Mouse (Mus musculus) CH12.LX (cell line): Measurements from ENCODE around the gene Tnik. TPM values are rescaled to one million over a fixed set of nuclear protein-coding genes. Genes with fewer than 3 reads are reported as not detected.

Source experiments
- DNase-seq: peaks from one replicate; pipeline ENCODE4 v3.0.0-alpha.2; 2013; ENCODE audit errors: extremely low read depth
- H3K27ac ChIP-seq: 2 replicates; pipeline ENCODE4 v1.5.1; 2012; ENCODE audit warnings: low read depth, mild to moderate bottlenecking, control low read depth, moderate library complexity; ENCODE audit not compliant: insufficient read depth
- H3K27me3 ChIP-seq: replicated peaks from 2 replicates; pipeline ENCODE3; 2012; ENCODE audit warnings: inconsistent platforms
- H3K36me3 ChIP-seq, 2 experiments: replicated peaks in 1 of 2; 2 replicates each; pipeline versions ENCODE3 to v1.6.1; 2012; ENCODE audit warnings: inconsistent platforms in 1 of 2, low read length in 1 of 2, mild to moderate bottlenecking in 1 of 2, mixed read lengths in 1 of 2, moderate library complexity in 1 of 2; ENCODE audit not compliant: control insufficient read depth in 1 of 2, insufficient read depth in 1 of 2
- H3K4me1 ChIP-seq, 2 experiments: 2 replicates each; pipeline ENCODE4 v1.6.1; 2012; ENCODE audit warnings: inconsistent platforms in 1 of 2, moderate library complexity in 1 of 2; ENCODE audit not compliant: insufficient read depth in 2 of 2, control insufficient read depth in 1 of 2
- H3K4me2 ChIP-seq: 2 replicates; pipeline ENCODE4 v1.6.1; 2012; ENCODE audit warnings: low read depth, mild to moderate bottlenecking, control low read depth; ENCODE audit not compliant: poor library complexity, insufficient read depth, severe bottlenecking
- H3K4me3 ChIP-seq, 3 experiments: fragments of 150-350 bp in 1 of 3; sonication (generic) in 1 of 3; replicated peaks in 1 of 3; 2 replicates each; pipeline versions ENCODE3 to v1.5.1; 2011 to 2012; ENCODE audit warnings: low read depth in 2 of 3, low read length in 2 of 3, mild to moderate bottlenecking in 2 of 3, moderate library complexity in 2 of 3, control low read depth in 1 of 3, improper control_type of control experiment in 1 of 3, inconsistent platforms in 1 of 3, mixed read lengths in 1 of 3; ENCODE audit not compliant: poor library complexity in 1 of 3
- H3K79me2 ChIP-seq: replicated peaks from 2 replicates; pipeline ENCODE4 v1.6.1; 2012; ENCODE audit warnings: mild to moderate bottlenecking, moderate library complexity; ENCODE audit not compliant: control insufficient read depth, poor library complexity, insufficient read depth, severe bottlenecking; ENCODE audit errors: extremely low read depth
- H3K9ac ChIP-seq: 2 replicates; pipeline ENCODE4 v1.6.1; 2012; ENCODE audit warnings: low read depth, mild to moderate bottlenecking, control low read depth, moderate library complexity; ENCODE audit not compliant: insufficient read depth
- H3K9me3 ChIP-seq: replicated peaks from 2 replicates; pipeline ENCODE3; 2012; ENCODE audit warnings: low read length, inconsistent platforms, mixed read lengths
- CTCF ChIP-seq, 2 experiments: IDR thresholded peaks in 1 of 2; conservative IDR thresholded peaks in 1 of 2; 2 replicates each; pipeline ENCODE4 v1.5.1; 2011 to 2012; ENCODE audit warnings: low read depth in 2 of 2, low read length in 2 of 2, improper control_type of control experiment in 1 of 2, inconsistent platforms in 1 of 2, mild to moderate bottlenecking in 1 of 2, moderate library complexity in 1 of 2
- E2F4 ChIP-seq: IDR thresholded peaks from 2 replicates; pipeline ENCODE4 v1.6.1; 2011; ENCODE audit warnings: low read depth, low read length, improper control_type of control experiment; ENCODE audit not compliant: insufficient replicate concordance
- ETS1 ChIP-seq: conservative IDR thresholded peaks from 2 replicates; pipeline ENCODE4 v1.6.1; 2012; ENCODE audit warnings: low read depth, mild to moderate bottlenecking, inconsistent platforms, low read length, improper control_type of control experiment, moderate library complexity
- GABPA ChIP-seq: IDR thresholded peaks from 2 replicates; pipeline ENCODE4 v1.6.1; 2012; ENCODE audit warnings: low read depth, low read length, improper control_type of control experiment, inconsistent platforms; ENCODE audit not compliant: insufficient replicate concordance
- HCFC1 ChIP-seq: IDR thresholded peaks from 2 replicates; pipeline ENCODE4 v1.6.1; 2012; ENCODE audit warnings: low read depth, mild to moderate bottlenecking, inconsistent platforms, low read length, improper control_type of control experiment
- JUN ChIP-seq: IDR thresholded peaks from 2 replicates; pipeline ENCODE4 v1.6.1; 2011; ENCODE audit warnings: low read depth, mild to moderate bottlenecking, low read length, improper control_type of control experiment, moderate library complexity; ENCODE audit not compliant: insufficient read depth
- KAT2A ChIP-seq: IDR thresholded peaks from 2 replicates; pipeline ENCODE4 v1.6.1; 2012; ENCODE audit warnings: low read length, improper control_type of control experiment, inconsistent platforms; ENCODE audit not compliant: insufficient replicate concordance
- MAFK ChIP-seq: IDR thresholded peaks from 2 replicates; pipeline ENCODE4 v1.6.1; 2011; ENCODE audit warnings: low read length, improper control_type of control experiment; ENCODE audit not compliant: insufficient replicate concordance
- MAX ChIP-seq: IDR thresholded peaks from 2 replicates; pipeline ENCODE4 v1.6.1; 2011; ENCODE audit warnings: low read length, improper control_type of control experiment
- MXI1 ChIP-seq: IDR thresholded peaks from 2 replicates; pipeline ENCODE4 v1.6.1; 2011; ENCODE audit warnings: mild to moderate bottlenecking, low read depth, low read length, improper control_type of control experiment
- MYC ChIP-seq: IDR thresholded peaks from 2 replicates; pipeline ENCODE4 v1.6.1; 2011; ENCODE audit warnings: low read depth, mild to moderate bottlenecking, improper control_type of control experiment, low read length
- NRF1 ChIP-seq: IDR thresholded peaks from 2 replicates; pipeline ENCODE4 v1.6.1; 2014; ENCODE audit warnings: low read depth, mild to moderate bottlenecking, inconsistent platforms, low read length, improper control_type of control experiment, moderate library complexity
- POLR2A ChIP-seq: IDR thresholded peaks from 2 replicates; pipeline ENCODE4 v1.6.1; 2011; ENCODE audit warnings: low read depth, mild to moderate bottlenecking, improper control_type of control experiment, low read length
- RAD21 ChIP-seq: IDR thresholded peaks from 2 replicates; pipeline ENCODE4 v1.6.1; 2011; ENCODE audit warnings: low read depth, mild to moderate bottlenecking, low read length, improper control_type of control experiment, moderate library complexity
- RCOR1 ChIP-seq: conservative IDR thresholded peaks from 2 replicates; pipeline ENCODE4 v1.6.1; 2012; ENCODE audit warnings: low read depth, mild to moderate bottlenecking, inconsistent platforms, low read length, improper control_type of control experiment
- SMC3 ChIP-seq: IDR thresholded peaks from 2 replicates; pipeline ENCODE4 v1.6.1; 2011; ENCODE audit warnings: low read depth, low read length, improper control_type of control experiment
- TCF12 ChIP-seq: IDR thresholded peaks from 2 replicates; pipeline ENCODE4 v1.6.1; 2014; ENCODE audit warnings: low read depth, mild to moderate bottlenecking, inconsistent platforms, low read length, improper control_type of control experiment
- ZKSCAN1 ChIP-seq: IDR thresholded peaks from 2 replicates; pipeline ENCODE4 v1.6.1; 2012; ENCODE audit warnings: low read depth, inconsistent platforms, low read length, improper control_type of control experiment, borderline replicate concordance
- dilution Hi-C: fragments of 300-500 bp; cut with MboI; formaldehyde crosslinking; loops from 2 replicates; pipeline ENCODE4 v1.14.3; 2020; ENCODE audit warnings: low sequenced_read_pairs; ENCODE audit not compliant: extremely low pct_unique_long_range_greater_than_20kb, extremely low pct_ligation_motif_present
- in situ Hi-C: fragments of 300-500 bp; cut with MboI; formaldehyde crosslinking; loops from 3 replicates; pipeline ENCODE4 v1.14.3; 2019; ENCODE audit warnings: low sequenced_read_pairs, low pct_ligation_motif_present, low pct_unique_long_range_greater_than_20kb, mixed read lengths
- polyA plus RNA-seq: library from polyadenylated mRNA; unstranded; fragments of >175 nt; gene quantifications from 2 replicates; pipeline ENCODE4 v1.2.1, GENCODE M21; 2012; ENCODE audit warnings: low read depth; ENCODE audit not compliant: insufficient read length
- total RNA-seq, 2 experiments: library from RNA; depleted of rRNA; stranded (reverse); fragments of 300-350 nt in 1 of 2; fragments of >200 nt in 1 of 2; gene quantifications; 2 replicates each; pipeline ENCODE4 v1.2.3; 2012 to 2014

Gene Tnik
- total and polyA plus RNA-seq, 3 experiments: 0.08 TPM; not detected in 2

DNA sequence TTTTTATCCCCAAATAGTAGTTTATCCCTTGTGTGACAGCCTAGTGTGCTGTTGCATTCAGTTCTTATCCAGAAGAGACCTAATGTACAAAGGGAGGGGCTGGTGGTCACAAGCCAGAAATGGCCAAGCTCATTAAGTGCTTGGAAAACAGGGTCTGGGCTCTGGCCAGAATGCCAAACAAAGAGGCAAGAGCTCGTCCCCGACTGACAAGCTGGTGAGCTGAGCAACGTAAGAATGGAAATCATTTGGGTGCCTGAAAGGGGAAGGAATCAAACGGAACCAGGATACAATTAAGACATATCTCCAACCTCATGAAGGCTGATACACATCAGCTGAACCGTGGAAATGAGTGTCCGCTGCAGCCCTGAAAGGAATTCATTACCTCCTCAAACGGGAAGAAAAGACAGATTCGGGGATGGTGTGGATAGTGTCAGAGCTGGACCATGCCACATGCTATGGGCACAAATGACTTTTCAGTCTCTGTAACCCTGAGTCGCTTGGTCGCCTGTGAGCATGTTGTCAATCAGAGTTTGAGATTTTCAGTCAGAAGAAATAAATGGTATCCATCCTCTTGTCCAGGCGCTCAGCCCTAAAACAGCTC, 120.6 kb downstream of the Tnik start:
- H3K4me2 ChIP-seq: no peak overlapping the region
- H3K4me3 ChIP-seq: no peak overlapping the region
- TF ChIP-seq NRF1 (no peak), CTCF (conservative IDR thresholded peaks at IDR 0.05 in 1 of 2, IDR thresholded peaks at IDR 0.05 in 1 of 2; ENCODE audit: low read depth in 2 of 2, low read length in 2 of 2) (no peak), TCF12 (no peak), MYC (no peak), E2F4 (no peak), RAD21 (no peak), KAT2A (no peak)
- TF ChIP-seq, all 38 proteins: peak for 0
- no peaks in the 10 kb centered on the region for H3K36me3 ChIP-seq
- H3K27me3 ChIP-seq: no peaks in the 10 kb centered on the region
- H3K9me3 ChIP-seq: peaks cover 68% of the 10 kb centered on the region
- no peaks in the 10 kb centered on the region for H3K4me1 ChIP-seq
- H3K27ac ChIP-seq: no peak overlapping the region
- H3K79me2 ChIP-seq: no peaks in the 10 kb centered on the region
- H3K9ac ChIP-seq: no peak overlapping the region
- no peak for DNase-seq
- in situ Hi-C loops: no loop called here
- dilution Hi-C loops: no loop called here

- no peak for TF ChIP-seq TCF12
- dilution Hi-C loops: no loop called here
- no peak for DNase-seq
- H3K79me2 ChIP-seq: no peaks in the 10 kb centered on the region
- no peaks in the 10 kb centered on the region for H3K27me3 ChIP-seq
- in situ Hi-C loops: no loop called here
- no peak overlapping the region for H3K4me2 ChIP-seq
- no peak overlapping the region for H3K9ac ChIP-seq
- H3K4me1 ChIP-seq: no peaks in the 10 kb centered on the region
- peaks cover 68% of the 10 kb centered on the region for H3K9me3 ChIP-seq
- H3K4me3 ChIP-seq: no peak overlapping the region
- H3K27ac ChIP-seq: no peak overlapping the region
- no peaks in the 10 kb centered on the region for H3K36me3 ChIP-seq
These were observed 122.4 kb downstream of the Tnik start for GRCm38 (mm10) chr3:28385199-28385975.

DNA sequence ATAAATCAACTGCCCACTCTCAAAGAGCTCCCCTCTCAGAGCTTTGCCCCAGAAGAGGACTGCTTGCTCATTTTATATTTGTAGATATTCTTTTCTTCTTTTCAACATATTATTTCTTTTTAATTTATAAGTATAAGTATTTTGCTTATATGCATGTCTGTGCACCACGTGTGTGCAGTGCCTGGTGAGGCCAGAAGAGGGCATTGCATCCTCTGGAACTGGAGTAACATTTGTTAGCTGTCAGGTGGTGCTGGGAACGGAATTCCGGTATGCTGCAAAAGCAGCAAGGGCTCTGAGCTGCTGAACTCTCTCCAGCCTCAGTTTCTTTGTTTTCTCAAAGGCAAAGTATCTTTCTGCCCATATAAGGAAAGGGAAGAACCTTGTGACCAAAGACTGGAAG, 125.5 kb downstream of the Tnik start:
- TF ChIP-seq MAFK (no peak), HCFC1 (no peak), E2F4 (no peak), ZKSCAN1 (no peak), RCOR1 (no peak), CTCF (conservative IDR thresholded peaks at IDR 0.05 in 1 of 2, IDR thresholded peaks at IDR 0.05 in 1 of 2; ENCODE audit: low read depth in 2 of 2, low read length in 2 of 2) (no peak), TCF12 (no peak), MAX (no peak), POLR2A (no peak), MYC (no peak), ETS1 (no peak), GABPA (no peak), SMC3 (no peak), JUN (no peak), MXI1 (no peak)
- H3K4me3 ChIP-seq: no peak overlapping the region
- no peaks in the 10 kb centered on the region for H3K27me3 ChIP-seq
- no peaks in the 10 kb centered on the region for H3K4me1 ChIP-seq
- dilution Hi-C loops (no loop called here), in situ Hi-C loops (no loop called here)
- H3K27ac ChIP-seq: no peak overlapping the region
- no peak overlapping the region for H3K4me2 ChIP-seq
- H3K36me3 ChIP-seq: no peaks in the 10 kb centered on the region
- H3K79me2 ChIP-seq: no peaks in the 10 kb centered on the region
- no peak overlapping the region for H3K9ac ChIP-seq
- peaks cover 70% of the 10 kb centered on the region for H3K9me3 ChIP-seq
- no peak for DNase-seq
